9 mouse cellular contexts compared by ENCODE assay signal in genomic region chr14:61645547-61645946, GRCm38 (mm10). TPM values are rescaled to one million over a fixed set of nuclear protein-coding genes. Genes with fewer than 3 reads are reported as not detected.
DNase-seq lines count a peak whose midpoint lies in the region; ATAC-seq and TF ChIP-seq lines count a peak whose summit lies in the region.
"Had no signal": no experiment of that assay in that cellular context is flagged by ENCODE, and none has a peak within 500 bp of the region (broad histone marks: within the 10 kb centered on the region; RNA-seq: fewer than 3 reads in every experiment).

No protein-coding gene starts in this region.

- intact Hi-C loops in gastrocnemius, postnatal 36 days (cut with DNase I): loop anchor here (5.0 kb wide), 1 partner anchor 73 kb away; no protein-coding TSS in a partner anchor

- TF ChIP-seq POLR2A in myocyte (IDR thresholded peaks at IDR 0.05; ENCODE audit: insufficient read length, low read depth): no peak

- peaks cover 8% of the 10 kb centered on the region; the same call in 1 of the 2 replicates for H3K4me1 ChIP-seq in heart, embryonic 16.5 days (ENCODE audit: control insufficient read depth, insufficient read depth, low read length)
- peaks cover 14% of the 10 kb centered on the region for H3K4me1 ChIP-seq in midbrain, embryonic 10.5 days
- H3K4me1 ChIP-seq in midbrain, postnatal 0 days (ENCODE audit: insufficient read depth, low read length): no peaks in the 10 kb centered on the region
- H3K4me1 ChIP-seq in forebrain, embryonic 15.5 days: peaks cover 7% of the 10 kb centered on the region; the same call in 1 of the 2 replicates

- WGBS in heart, embryonic 16.5 days: 27% methylated on average over 1 of the region's 1 CpGs
- 54% methylated on average over 1 of the region's 1 CpGs for WGBS in midbrain, embryonic 10.5 days
- WGBS in midbrain, postnatal 0 days: 73% methylated on average over 1 of the region's 1 CpGs
- WGBS in forebrain, embryonic 15.5 days: 19% methylated on average over 1 of the region's 1 CpGs

- H3K79me2 ChIP-seq in myocyte (ENCODE audit: control insufficient read depth, insufficient read depth): peaks cover 81% of the 10 kb centered on the region

- ATAC-seq in heart, embryonic 16.5 days (replicated peaks; ENCODE audit: extremely low read depth, insufficient read depth, low FRiP score): no peak
- ATAC-seq in midbrain, postnatal 0 days (ENCODE audit: low FRiP score): no peak
- ATAC-seq in forebrain, embryonic 15.5 days (replicated peaks): no peak

- no peak overlapping the region for H3K27ac ChIP-seq in heart, embryonic 16.5 days (ENCODE audit: low read length)
- no peak overlapping the region for H3K27ac ChIP-seq in midbrain, embryonic 10.5 days (replicated peaks)
- no peak overlapping the region for H3K27ac ChIP-seq in midbrain, postnatal 0 days (ENCODE audit: low read depth, low read length)
- no peak overlapping the region for H3K27ac ChIP-seq in forebrain, embryonic 15.5 days (replicated peaks)

- H3K36me3 ChIP-seq in heart, embryonic 16.5 days (ENCODE audit: control insufficient read depth, insufficient read depth): no peaks in the 10 kb centered on the region
- H3K36me3 ChIP-seq in midbrain, embryonic 10.5 days: no peaks in the 10 kb centered on the region
- H3K36me3 ChIP-seq in midbrain, postnatal 0 days (ENCODE audit: insufficient read depth, low read length): no peaks in the 10 kb centered on the region
- H3K36me3 ChIP-seq in forebrain, embryonic 15.5 days: no peaks in the 10 kb centered on the region
- no peaks in the 10 kb centered on the region for H3K36me3 ChIP-seq in myocyte (ENCODE audit: control insufficient read depth, insufficient read depth)

- H3K9me3 ChIP-seq in heart, embryonic 16.5 days (replicated peaks; ENCODE audit: control insufficient read depth, low read length): no peaks in the 10 kb centered on the region
- no peaks in the 10 kb centered on the region for H3K9me3 ChIP-seq in midbrain, embryonic 10.5 days (replicated peaks)
- H3K9me3 ChIP-seq in midbrain, postnatal 0 days (ENCODE audit: low read length): no peaks in the 10 kb centered on the region
- no peaks in the 10 kb centered on the region for H3K9me3 ChIP-seq in forebrain, embryonic 15.5 days

- DNase-seq in heart, postnatal 4 days: no peak
- no peak for DNase-seq in midbrain, embryonic 10.5 days (ENCODE audit: low spot score)
- DNase-seq in midbrain, postnatal 0 days (ENCODE audit: low spot score): no peak
- no peak for DNase-seq in gastrocnemius, postnatal 36 days
- DNase-seq: cerebellum, adult 2 months; thymus, postnatal 36 days had no signal

- no peaks in the 10 kb centered on the region for H3K27me3 ChIP-seq in heart, embryonic 16.5 days (ENCODE audit: control insufficient read depth, insufficient read depth, low read length)
- H3K27me3 ChIP-seq in midbrain, embryonic 10.5 days (ENCODE audit: low read depth, poor library complexity, severe bottlenecking): no peaks in the 10 kb centered on the region
- H3K27me3 ChIP-seq in midbrain, postnatal 0 days (ENCODE audit: insufficient read depth, low read length): no peaks in the 10 kb centered on the region
- H3K27me3 ChIP-seq in forebrain, embryonic 15.5 days: no peaks in the 10 kb centered on the region
- H3K27me3 ChIP-seq in myocyte (ENCODE audit: control insufficient read depth, insufficient read depth, insufficient read length): no peaks in the 10 kb centered on the region

- H3K9ac ChIP-seq in heart, embryonic 16.5 days (ENCODE audit: low read length): no peak overlapping the region
- no peak overlapping the region for H3K9ac ChIP-seq in midbrain, postnatal 0 days (replicated peaks; ENCODE audit: low read length, poor library complexity, severe bottlenecking)
- no peak overlapping the region for H3K9ac ChIP-seq in forebrain, embryonic 15.5 days (replicated peaks)

- TF ChIP-seq CTCF in midbrain, postnatal 0 days (IDR thresholded peaks at IDR 0.05): no peak

- H3ac ChIP-seq in myocyte (ENCODE audit: control insufficient read depth, insufficient read length): no peak overlapping the region

- H3K4me3 ChIP-seq in heart, embryonic 16.5 days (ENCODE audit: low read length): no peak overlapping the region
- peak overlapping the region; percentile 9; the same call in 1 of the 2 replicates for H3K4me3 ChIP-seq in midbrain, embryonic 10.5 days
- no peak overlapping the region for H3K4me3 ChIP-seq in midbrain, postnatal 0 days (ENCODE audit: low read depth, low read length)
- peak overlapping the region; percentile 23 for H3K4me3 ChIP-seq in forebrain, embryonic 15.5 days
- H3K4me3 ChIP-seq in myocyte: peak overlapping the region; percentile 95

- peak overlapping the region; percentile 41; the same call in 1 of the 2 replicates for H3K4me2 ChIP-seq in heart, embryonic 16.5 days (ENCODE audit: low read depth, low read length)
- no peak overlapping the region for H3K4me2 ChIP-seq in midbrain, postnatal 0 days (ENCODE audit: low read depth, low read length, poor library complexity, severe bottlenecking)
- peak overlapping the region; percentile 32 for H3K4me2 ChIP-seq in forebrain, embryonic 15.5 days (replicated peaks)
- H3K4me2 ChIP-seq in myocyte (ENCODE audit: low read depth): peak overlapping the region; percentile 74

TF ChIP-seq in myocyte, 11 proteins besides CTCF, POLR2A, EP300 and RAD21:
- no peak for TF ChIP-seq SRF (IDR thresholded peaks at IDR 0.05; ENCODE audit: control insufficient read depth, insufficient read length, low read depth)
- no peak for TF ChIP-seq TCF3 (IDR thresholded peaks at IDR 0.05; ENCODE audit: insufficient read length, low read depth)
- TF ChIP-seq MYOD1 (IDR thresholded peaks at IDR 0.05; ENCODE audit: control insufficient read depth in 1 of 3, insufficient read length in 2 of 3, low read depth in 2 of 3): no peak
- TF ChIP-seq E2F4 (IDR thresholded peaks at IDR 0.05; ENCODE audit: insufficient read depth): no peak
- no peak for TF ChIP-seq USF1 (IDR thresholded peaks at IDR 0.05; ENCODE audit: low read depth)
- TF ChIP-seq REST (IDR thresholded peaks at IDR 0.05; ENCODE audit: insufficient read depth, insufficient read length): no peak
- no peak for TF ChIP-seq TCF12 (IDR thresholded peaks at IDR 0.05; ENCODE audit: insufficient read depth, poor library complexity, severe bottlenecking)
- TF ChIP-seq MAX (IDR thresholded peaks at IDR 0.05; ENCODE audit: low read depth): no peak
- TF ChIP-seq POLR2AphosphoS2 (IDR thresholded peaks at IDR 0.05; ENCODE audit: insufficient read length, low read depth): no peak
- no peak for TF ChIP-seq CEBPB (IDR thresholded peaks at IDR 0.05; ENCODE audit: insufficient read depth, poor library complexity, severe bottlenecking)
- no peak for TF ChIP-seq MYOG (IDR thresholded peaks at IDR 0.05; ENCODE audit: control insufficient read depth in 1 of 3, insufficient read depth in 1 of 3, insufficient read length in 2 of 3, low read depth in 2 of 3)

RNA-seq across cellular contexts. Expression of gene Kcnrg, which starts 38.3 kb away (rescaled TPM):
- 0.50 and 0.87 TPM in 2 replicates for polyA plus RNA-seq in heart, embryonic 16.5 days (2015; fragmentation: Nextera tagmentation; extraction: Ambion mirVana)
- total RNA-seq in heart, postnatal 4 days (2021): under 1 TPM; 0.24 to 0.25 TPM
- 0.48 and 1.1 TPM in 2 replicates for polyA plus RNA-seq in midbrain, embryonic 10.5 days (2016; fragmentation: Nextera tagmentation; extraction: Ambion mirVana)
- total RNA-seq in midbrain, postnatal 0 days (2014; rRNA removed): 4.1 and 4.4 TPM in 2 replicates
- polyA plus RNA-seq in midbrain, postnatal 0 days (2015; fragmentation: Nextera tagmentation; extraction: Ambion mirVana): 2.2 and 2.5 TPM in 2 replicates
- 3.1 and 4.0 TPM in 2 replicates for polyA plus RNA-seq in forebrain, embryonic 15.5 days (2015; fragmentation: Nextera tagmentation; extraction: Ambion mirVana)
- polyA plus RNA-seq in myocyte (2012; fragmentation: generic; extraction: Trizol): 0.16 TPM
- total RNA-seq in gastrocnemius, postnatal 36 days (2021): under 1 TPM in 1 of 2 experiments, not detected in 1; 0.12 TPM

RNA-seq across cellular contexts. Expression of gene Trim13, which starts 47.5 kb away (rescaled TPM):
- polyA plus RNA-seq in heart, embryonic 16.5 days (2015; fragmentation: Nextera tagmentation; extraction: Ambion mirVana): 13.0 and 15.2 TPM in 2 replicates
- total RNA-seq in heart, postnatal 4 days (2021): 10 to 100 TPM in 1 of 2 experiments, 1 to 10 TPM in 1; 9.7 to 11.3 TPM
- polyA plus RNA-seq in midbrain, embryonic 10.5 days (2016; fragmentation: Nextera tagmentation; extraction: Ambion mirVana): 15.4 and 19.8 TPM in 2 replicates
- total RNA-seq in midbrain, postnatal 0 days (2014; rRNA removed): 17.0 and 21.7 TPM in 2 replicates
- 32.7 and 33.6 TPM in 2 replicates for polyA plus RNA-seq in midbrain, postnatal 0 days (2015; fragmentation: Nextera tagmentation; extraction: Ambion mirVana)
- 65.6 and 65.8 TPM in 2 replicates for polyA plus RNA-seq in forebrain, embryonic 15.5 days (2015; fragmentation: Nextera tagmentation; extraction: Ambion mirVana)
- polyA plus RNA-seq in myocyte (2012; fragmentation: generic; extraction: Trizol): 6.7 TPM
- 1 to 10 TPM; 5.3 to 7.4 TPM for total RNA-seq in gastrocnemius, postnatal 36 days (2021)

Comparison
In these comparisons a context has a peak if more than half of its experiments do, and no peak if none do; other contexts are left out.
1. H3K4me3 ChIP-seq: peak in midbrain, embryonic 10.5 days (single experiment), forebrain, embryonic 15.5 days (single experiment) and myocyte (single experiment); none in heart, embryonic 16.5 days (single experiment) and midbrain, postnatal 0 days (single experiment).